Mouse (Mus musculus): ENCODE measurements around the gene C2cd4a.

The C2cd4a gene

GRCm38 (mm10) chr9:67831359-67832045 lies 628 bp downstream of the C2cd4a start:
- DNase-seq, result no peak

- DNase-seq, result peak; percentile 27
Measured at GRCm38 (mm10) chr9:67830411-67831358, 1.4 kb downstream of the C2cd4a start.

GRCm38 (mm10) chr9:67828182-67828581 lies 3.9 kb downstream of the C2cd4a start:
- peak; percentile 76 for DNase-seq

- DNase-seq, result no peak
Measured at GRCm38 (mm10) chr9:67825527-67825926, 6.6 kb downstream of the C2cd4a start.

- DNase-seq, result no peak
Measured at GRCm38 (mm10) chr9:67823131-67823530, 9.0 kb downstream of the C2cd4a start.

GRCm38 (mm10) chr9:67818668-67818950 lies 13.5 kb downstream of the C2cd4a start:
- no peak for DNase-seq

- no peak for DNase-seq
Measured at GRCm38 (mm10) chr9:67817898-67818667, 14.0 kb downstream of the C2cd4a start.

GRCm38 (mm10) chr9:67816172-67816928 lies 15.8 kb downstream of the C2cd4a start:
- DNase-seq, result no peak

GRCm38 (mm10) chr9:67813665-67814337 lies 18.3 kb downstream of the C2cd4a start:
- peak; percentile 66 for DNase-seq

GRCm38 (mm10) chr9:67813171-67813570 lies 19.0 kb downstream of the C2cd4a start:
- DNase-seq, result peak; percentile 10

GRCm38 (mm10) chr9:67811116-67811515 lies 21.0 kb downstream of the C2cd4a start:
- no peak for DNase-seq

- no peak for DNase-seq
Measured at GRCm38 (mm10) chr9:67810527-67810926, 21.6 kb downstream of the C2cd4a start.

- no peak for DNase-seq
Measured at GRCm38 (mm10) chr9:67807000-67807399, 25.1 kb downstream of the C2cd4a start.

- peak; percentile 77 for DNase-seq
Measured at GRCm38 (mm10) chr9:67802241-67802640, 29.9 kb downstream of the C2cd4a start.

- no peak for DNase-seq
Measured at GRCm38 (mm10) chr9:67799078-67799819, 32.9 kb downstream of the C2cd4a start.

- DNase-seq, result no peak
Measured at GRCm38 (mm10) chr9:67795205-67795675, 36.9 kb downstream of the C2cd4a start.

- no peak for DNase-seq
Measured at GRCm38 (mm10) chr9:67794668-67795067, 37.5 kb downstream of the C2cd4a start.

- DNase-seq, result no peak
Measured at GRCm38 (mm10) chr9:67794216-67794615, 37.9 kb downstream of the C2cd4a start.

- DNase-seq, result no peak
Measured at GRCm38 (mm10) chr9:67793501-67793900, 38.6 kb downstream of the C2cd4a start.

- DNase-seq, result no peak
Measured at GRCm38 (mm10) chr9:67792405-67792804, 39.7 kb downstream of the C2cd4a start.

GRCm38 (mm10) chr9:67787671-67788070 lies 44.5 kb downstream of the C2cd4a start:
- DNase-seq, result no peak
